Mouse (Mus musculus) frontal cortex, postnatal 36 days (tissue): Measurements from ENCODE around the gene Psmd8.
"Not testable (repeated sequence)": the region's sequence is repeated elsewhere in the genome, so short reads cannot be mapped to it uniquely, and the experiment has no call there.

Experiments
- DNase-seq, 2 experiments: peaks; one replicate each; pipeline ENCODE4 v3.0.0; 2022; ENCODE audit warnings: low spot score in 2 of 2

The Psmd8 gene

GRCm38 (mm10) chr7:29170755-29171561 is 9.5 kb downstream of the Psmd8 start:
- DNase-seq = no peak

- DNase-seq = peak in 1 of 2 experiments; percentile 49
Measured at GRCm38 (mm10) chr7:29170066-29170754, 10.3 kb downstream of the Psmd8 start, which contains the start of the genes Ggn and Spred3. Ggn (plus strand) TSS chr7:29170210. Spred3 (minus strand) TSS chr7:29170411.

GRCm38 (mm10) chr7:29169231-29170065 is 11.1 kb downstream of the Psmd8 start:
- DNase-seq = peak; percentile 85 to 88

GRCm38 (mm10) chr7:29168791-29169230 is 11.7 kb downstream of the Psmd8 start:
- DNase-seq = peak in 1 of 2 experiments; percentile 38

- DNase-seq = no peak
Measured at GRCm38 (mm10) chr7:29168121-29168695, 12.3 kb downstream of the Psmd8 start.

GRCm38 (mm10) chr7:29167656-29168055 is 12.8 kb downstream of the Psmd8 start:
- DNase-seq = no peak

GRCm38 (mm10) chr7:29162750-29163525 is 17.6 kb downstream of the Psmd8 start:
- no peak for DNase-seq

- DNase-seq = no peak
Measured at GRCm38 (mm10) chr7:29162294-29162693, 18.2 kb downstream of the Psmd8 start.

GRCm38 (mm10) chr7:29158264-29158663 is 22.2 kb downstream of the Psmd8 start:
- no peak for DNase-seq

- DNase-seq = peak; percentile 88 to 89
Measured at GRCm38 (mm10) chr7:29155838-29156782, 24.4 kb downstream of the Psmd8 start, which contains the start of gene Fam98c. Fam98c (minus strand) TSS chr7:29156234.

- DNase-seq = peak; percentile 87 to 92
Measured at GRCm38 (mm10) chr7:29155196-29155837, 25.2 kb downstream of the Psmd8 start.

GRCm38 (mm10) chr7:29154018-29154720 is 26.3 kb downstream of the Psmd8 start:
- DNase-seq = no peak

- no peak for DNase-seq
Measured at GRCm38 (mm10) chr7:29151486-29151885, 29.0 kb downstream of the Psmd8 start.

GRCm38 (mm10) chr7:29148771-29149170 is 31.7 kb downstream of the Psmd8 start:
- no peak for DNase-seq

GRCm38 (mm10) chr7:29146625-29147367 is 33.7 kb downstream of the Psmd8 start:
- no peak for DNase-seq

- DNase-seq = no peak
Measured at GRCm38 (mm10) chr7:29144006-29144405, 36.5 kb downstream of the Psmd8 start.

GRCm38 (mm10) chr7:29141416-29141815 is 39.1 kb downstream of the Psmd8 start:
- DNase-seq = no peak

- DNase-seq = not testable (repeated sequence)
Measured at GRCm38 (mm10) chr7:29139237-29139636, 41.3 kb downstream of the Psmd8 start.
